Mouse (Mus musculus) left cerebral cortex, adult 18-20 months (tissue): ENCODE results near the gene Mgat5b. TPM values are rescaled to one million over a fixed set of nuclear protein-coding genes. Genes with fewer than 3 reads are reported as not detected.

Source experiments
- DNase-seq, 2 experiments: peaks; one replicate each; pipeline ENCODE4 v3.0.0; 2021 to 2022; ENCODE audit warnings: low spot score in 2 of 2, mixed read lengths in 1 of 2
- total RNA-seq, 2 experiments: library from RNA; stranded (reverse); gene quantifications; 2 replicates each; pipeline ENCODE4 v1.2.3; 2021

The Mgat5b gene
- total RNA-seq, 2 experiments from 2014 or later = 82.9 to 85.7 TPM

DNA sequence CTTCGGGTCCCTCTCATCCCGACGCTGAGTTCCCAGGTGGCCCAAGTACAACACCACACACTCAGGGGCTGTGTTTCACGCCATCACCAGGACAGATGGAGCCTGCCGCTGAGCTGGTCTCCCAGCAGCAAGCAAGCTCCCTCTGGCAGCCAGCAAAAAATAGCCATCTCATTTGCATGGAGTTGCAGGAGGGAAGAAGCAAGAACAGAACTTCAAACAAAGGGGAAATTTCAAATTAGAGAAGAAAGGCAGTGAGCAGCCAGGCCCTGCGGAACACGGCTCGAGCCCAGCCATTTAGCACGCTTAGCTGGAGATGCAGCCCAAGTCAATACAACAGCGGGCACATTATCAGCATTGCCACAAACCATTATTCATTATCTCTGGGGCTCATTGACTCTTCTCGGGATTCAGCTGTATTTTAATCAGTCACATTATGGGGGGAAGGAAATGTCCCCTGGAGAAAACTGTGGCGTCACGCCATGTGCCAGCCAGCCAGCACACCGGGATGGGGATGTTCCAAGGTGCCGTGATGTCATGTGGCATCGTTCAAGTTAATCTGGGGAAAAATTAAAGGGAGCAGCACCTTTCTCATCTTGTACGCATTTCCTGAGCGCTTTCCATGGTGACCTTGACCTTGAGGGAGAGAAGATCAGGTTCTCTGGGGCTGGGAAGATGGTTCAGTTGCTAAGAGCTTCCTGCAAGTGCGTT lies 110.4 kb downstream of the Mgat5b start:
- DNase-seq = peak; percentile 57 to 70

DNA sequence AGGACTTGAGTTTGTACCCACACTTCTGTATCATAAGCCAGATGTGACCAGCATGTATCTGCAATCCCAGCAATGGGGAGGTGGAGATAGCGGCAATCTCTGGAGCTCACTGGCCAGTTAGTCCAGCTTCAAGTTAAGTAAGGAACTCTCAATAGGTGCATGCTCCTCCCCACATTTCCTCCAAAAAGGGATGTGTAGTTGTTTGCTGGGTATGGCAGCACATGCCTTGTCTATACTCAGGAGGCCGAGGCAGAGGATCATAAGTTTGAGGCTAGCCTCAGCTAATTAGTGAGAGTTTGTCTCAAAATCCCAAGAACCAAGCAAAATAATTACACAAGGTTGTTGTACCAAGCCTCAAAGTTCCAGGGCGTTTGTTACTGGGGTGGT lies 110.9 kb downstream of the Mgat5b start:
- DNase-seq = no peak

DNA sequence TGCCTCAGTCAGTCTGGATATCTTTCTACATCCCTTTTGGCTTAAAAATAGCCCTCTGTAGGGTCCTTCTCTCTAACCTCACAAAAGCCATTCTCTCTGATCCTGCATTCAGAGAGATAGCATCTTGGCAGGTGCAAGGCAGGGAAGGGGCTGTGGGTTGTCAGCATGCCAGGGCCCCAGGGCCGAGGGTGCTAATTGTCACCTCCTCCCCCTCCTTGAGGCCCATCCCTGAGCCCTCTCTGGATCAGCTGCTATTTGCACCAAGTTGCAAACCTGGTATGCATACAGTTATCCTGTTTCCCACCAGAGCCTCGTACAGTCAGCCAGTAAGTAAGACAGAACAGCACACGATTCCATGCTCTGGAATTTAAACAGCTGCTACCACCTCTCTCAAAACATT lies 111.4 kb downstream of the Mgat5b start:
- DNase-seq = no peak

DNA sequence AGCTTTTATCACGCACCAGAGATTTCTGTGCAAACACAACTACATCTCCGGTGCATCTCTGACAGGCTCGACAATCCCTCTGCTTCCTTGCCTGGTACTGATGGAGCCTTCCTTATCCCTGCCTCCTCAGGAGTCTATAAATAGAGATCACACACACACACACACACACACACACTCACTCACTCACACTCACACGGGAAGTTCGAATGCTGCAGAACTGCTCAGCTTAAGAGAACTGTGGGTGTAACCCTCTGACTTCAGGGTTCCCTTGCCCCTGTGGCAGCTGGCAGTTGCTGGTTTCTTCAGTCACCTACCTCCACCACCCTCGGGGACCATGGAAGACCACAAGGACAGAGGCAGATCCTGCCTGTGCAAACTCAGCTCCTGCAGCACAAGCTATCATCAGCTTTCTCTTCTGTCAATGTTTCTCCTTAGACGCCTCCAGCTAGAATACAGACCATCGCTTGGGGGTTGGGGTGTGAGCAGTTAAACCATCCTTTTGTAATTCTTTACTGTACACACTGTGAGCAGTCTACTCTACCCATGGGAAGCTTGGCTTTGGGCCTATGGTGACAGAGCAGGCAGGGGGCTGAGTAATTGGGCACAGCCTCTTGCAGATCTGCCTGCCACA lies 111.9 kb downstream of the Mgat5b start:
- DNase-seq = peak; percentile 31 to 61

DNA sequence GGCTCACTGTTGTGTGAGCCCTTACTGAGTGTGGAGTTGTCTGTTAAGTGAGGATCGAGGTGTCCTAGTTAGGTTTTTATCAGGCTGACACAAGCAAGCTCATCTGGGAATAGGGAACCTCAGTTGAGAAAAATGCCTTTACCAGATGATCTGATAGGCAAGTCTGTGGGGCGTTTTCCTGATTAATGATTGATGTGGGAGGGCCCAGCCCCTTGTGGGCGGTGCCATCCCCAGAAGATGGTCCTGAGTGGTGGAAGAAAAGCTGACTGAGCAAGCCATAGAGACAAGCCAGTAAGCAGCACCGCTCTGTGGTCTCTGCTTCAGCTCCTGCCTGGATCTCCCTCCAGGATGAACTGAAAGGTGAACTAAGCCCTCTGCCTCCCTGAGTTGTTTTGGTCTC lies 112.6 kb downstream of the Mgat5b start:
- DNase-seq = peak in 1 of 2 experiments; percentile 42

DNA sequence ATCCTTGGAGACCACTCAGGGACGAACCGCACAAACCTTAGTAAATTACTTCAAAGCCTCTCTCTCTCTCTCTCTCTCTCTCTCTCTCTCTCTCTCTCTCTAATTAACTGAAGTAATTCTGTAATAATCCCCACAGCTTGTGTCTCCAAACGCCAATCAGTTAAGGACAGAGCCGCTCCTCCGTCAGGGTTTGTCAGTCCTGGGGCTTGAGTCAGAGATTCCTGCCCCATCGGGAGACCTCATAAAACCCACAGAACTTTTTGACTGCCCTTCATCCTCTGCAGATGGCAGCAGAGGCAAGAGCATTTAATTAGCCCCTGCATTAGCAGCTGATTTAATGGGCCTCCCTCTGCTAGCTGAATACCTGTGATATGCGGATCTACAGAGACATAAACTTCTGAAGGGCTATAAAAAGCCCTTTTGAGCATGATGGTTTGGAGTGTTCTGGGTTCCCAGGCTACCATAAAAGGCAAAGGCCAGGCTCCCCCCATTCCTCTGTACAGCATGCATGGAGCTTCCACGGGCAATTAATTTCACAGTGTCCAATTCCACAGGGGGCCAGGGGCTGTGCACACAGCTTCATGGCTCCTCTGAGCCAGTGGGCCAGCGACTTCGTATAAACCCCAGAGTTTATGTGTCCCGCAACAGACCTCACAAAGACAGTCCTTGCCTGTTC lies 117.1 kb downstream of the Mgat5b start:
- DNase-seq = no peak

Other genes starting within 250 kb of the Mgat5b start
- not detected for gene St6galnac1, start 143.4 kb upstream of the Mgat5b start, total RNA-seq
- gene Mxra7, start 90.8 kb upstream of the Mgat5b start, total RNA-seq = 10 to 100 TPM; 17.5 to 20.2 TPM
- gene Mettl23, start 75.6 kb upstream of the Mgat5b start, total RNA-seq = 10 to 100 TPM; 23.8 to 25.8 TPM
- 10 to 100 TPM; 28.3 to 31.3 TPM for gene Jmjd6, start 75.4 kb upstream of the Mgat5b start, total RNA-seq
- 10 to 100 TPM; 40.3 to 44.9 TPM for gene Mfsd11, start 66.4 kb upstream of the Mgat5b start, total RNA-seq
- 100 to 1,000 TPM; 155 to 157 TPM for gene Srsf2, start 65.8 kb upstream of the Mgat5b start, total RNA-seq
- gene Sec14l1, start 196.3 kb downstream of the Mgat5b start, total RNA-seq = 100 to 1,000 TPM; 203 to 219 TPM